Mouse (Mus musculus): ENCODE data around the gene Fnip2.
"Not testable (repeated sequence)": the region's sequence is repeated elsewhere in the genome, so short reads cannot be mapped to it uniquely, and the experiment has no call there.

Fnip2 gene

GRCm38 (mm10) chr3:79478400-79478799 lies 89.2 kb downstream of the Fnip2 start:
- DNase-seq (ENCODE audit: low spot score): no peak

GRCm38 (mm10) chr3:79475980-79476379 lies 91.6 kb downstream of the Fnip2 start:
- DNase-seq (ENCODE audit: low spot score): no peak

- DNase-seq (ENCODE audit: low spot score): peak; percentile 14
These were observed 92.7 kb downstream of the Fnip2 start for GRCm38 (mm10) chr3:79474911-79475310.

GRCm38 (mm10) chr3:79472362-79472761 lies 95.2 kb downstream of the Fnip2 start:
- DNase-seq (ENCODE audit: low spot score): no peak

GRCm38 (mm10) chr3:79469440-79469839 lies 98.2 kb downstream of the Fnip2 start:
- no peak for DNase-seq (ENCODE audit: low spot score)

GRCm38 (mm10) chr3:79458651-79459275 lies 108.8 kb downstream of the Fnip2 start:
- no peak for DNase-seq (ENCODE audit: low spot score)

- DNase-seq (ENCODE audit: low spot score): peak; percentile 55
These were observed 111.8 kb downstream of the Fnip2 start for GRCm38 (mm10) chr3:79455761-79456160.

GRCm38 (mm10) chr3:79452696-79453263 lies 114.8 kb downstream of the Fnip2 start:
- peak; percentile 81 for DNase-seq (ENCODE audit: low spot score)

GRCm38 (mm10) chr3:79449361-79449760 lies 118.2 kb downstream of the Fnip2 start:
- DNase-seq (ENCODE audit: low spot score): peak; percentile 54

- DNase-seq (ENCODE audit: low spot score): no peak
These were observed 119.2 kb downstream of the Fnip2 start for GRCm38 (mm10) chr3:79448421-79448820.

- DNase-seq (ENCODE audit: low spot score): not testable (repeated sequence)
These were observed 120.9 kb downstream of the Fnip2 start for GRCm38 (mm10) chr3:79446648-79447047.

- DNase-seq (ENCODE audit: low spot score): no peak
These were observed 121.5 kb downstream of the Fnip2 start for GRCm38 (mm10) chr3:79446124-79446523.

- DNase-seq (ENCODE audit: low spot score): peak; percentile 13
These were observed 122.6 kb downstream of the Fnip2 start for GRCm38 (mm10) chr3:79445041-79445440.

- DNase-seq (ENCODE audit: low spot score): no peak
These were observed 123.7 kb downstream of the Fnip2 start for GRCm38 (mm10) chr3:79443850-79444249.

- no peak for DNase-seq (ENCODE audit: low spot score)
These were observed 126.6 kb downstream of the Fnip2 start for GRCm38 (mm10) chr3:79440976-79441491.

- DNase-seq (ENCODE audit: low spot score): no peak
These were observed 129.3 kb downstream of the Fnip2 start for GRCm38 (mm10) chr3:79438276-79438675.

- no peak for DNase-seq (ENCODE audit: low spot score)
These were observed 131.4 kb downstream of the Fnip2 start for GRCm38 (mm10) chr3:79436186-79436585.

GRCm38 (mm10) chr3:79434985-79435384 lies 132.6 kb downstream of the Fnip2 start:
- no peak for DNase-seq (ENCODE audit: low spot score)

- DNase-seq (ENCODE audit: low spot score): no peak
These were observed 133.2 kb downstream of the Fnip2 start for GRCm38 (mm10) chr3:79434436-79434835.

- DNase-seq (ENCODE audit: low spot score): no peak
These were observed 134.0 kb downstream of the Fnip2 start for GRCm38 (mm10) chr3:79433593-79433992.

GRCm38 (mm10) chr3:79425441-79425840 lies 142.2 kb downstream of the Fnip2 start:
- no peak for DNase-seq (ENCODE audit: low spot score)

- DNase-seq (ENCODE audit: low spot score): no peak
These were observed 148.7 kb downstream of the Fnip2 start for GRCm38 (mm10) chr3:79418921-79419320.

GRCm38 (mm10) chr3:79416944-79417680 lies 150.5 kb downstream of the Fnip2 start:
- peak; percentile 80 for DNase-seq (ENCODE audit: low spot score)

Data from embryo, embryonic 10.5 days (tissue).